Mouse (Mus musculus) embryonic facial prominence, embryonic 11.5 days (tissue): ENCODE results near the gene Slc38a10. TPM values are rescaled to one million over a fixed set of nuclear protein-coding genes. Genes with fewer than 3 reads are reported as not detected.

ENCODE experiments used
- ATAC-seq: fragments of 200-750 bp; cut with Nextera tagmentation; replicated peaks from 2 replicates; pipeline ENCODE4 v1.8.0; 2017; ENCODE audit warnings: low read depth; ENCODE audit not compliant: insufficient number of reproducible peaks, low FRiP score, low TSS enrichment
- DNase-seq: peaks from one replicate; pipeline ENCODE4 v3.0.0-alpha.2; 2015; ENCODE audit warnings: low spot score
- H3K27ac ChIP-seq: fragments of 300-500 bp; sonication (generic); replicated peaks from 2 replicates; pipeline ENCODE4 v1.5.1; 2014; ENCODE audit warnings: mild to moderate bottlenecking, low read depth, low read length, control low read depth
- H3K27me3 ChIP-seq: fragments of 300-500 bp; sonication (generic); 2 replicates; pipeline ENCODE4 v1.6.1; 2014; ENCODE audit warnings: mild to moderate bottlenecking, low read length, moderate library complexity, mixed read lengths; ENCODE audit not compliant: control insufficient read depth, insufficient read depth
- H3K36me3 ChIP-seq: fragments of 300-500 bp; sonication (generic); replicated peaks from 2 replicates; pipeline ENCODE4 v1.6.1; 2014; ENCODE audit warnings: low read depth, mild to moderate bottlenecking, low read length, moderate library complexity, mixed read lengths; ENCODE audit not compliant: control insufficient read depth, insufficient read depth
- H3K4me1 ChIP-seq: fragments of 300-500 bp; sonication (generic); 2 replicates; pipeline ENCODE4 v1.6.1; 2014; ENCODE audit warnings: low read length, mixed read lengths; ENCODE audit not compliant: control insufficient read depth, insufficient read depth
- H3K4me2 ChIP-seq: fragments of 300-500 bp; sonication (generic); 2 replicates; pipeline ENCODE4 v1.6.1; 2014; ENCODE audit warnings: low read depth, mild to moderate bottlenecking, control low read depth, low read length, moderate library complexity
- H3K4me3 ChIP-seq: fragments of 300-500 bp; sonication (generic); 2 replicates; pipeline ENCODE4 v1.5.1; 2014; ENCODE audit warnings: low read depth, low read length, control low read depth
- H3K9ac ChIP-seq: fragments of 300-500 bp; sonication (generic); replicated peaks from 2 replicates; pipeline ENCODE4 v1.6.1; 2014; ENCODE audit warnings: mild to moderate bottlenecking, control low read depth, low read length
- H3K9me3 ChIP-seq: fragments of 300-500 bp; sonication (generic); replicated peaks from 2 replicates; pipeline ENCODE4 v1.6.1; 2016; ENCODE audit warnings: mild to moderate bottlenecking, low read length, inconsistent platforms, mixed read lengths; ENCODE audit not compliant: control insufficient read depth
- WGBS: fragments of 180-500 bp; shearing (Covaris S2); extraction: QIAGEN DNeasy Blood & Tissue Kit; methylation state at CpG from one replicate; pipeline ENCODE4 v1.1.7; 2014; 5-methylcytosine and 5-hydroxymethylcytosine counted together
- polyA plus RNA-seq: library from polyadenylated mRNA; unstranded; fragments of >200 nt; fragmentation: Nextera tagmentation; extraction: Ambion mirVana; gene quantifications from 2 replicates; pipeline ENCODE4 v1.2.1, GENCODE M21; 2014

The Slc38a10 gene
- polyA plus RNA-seq, 1 experiment from 2014 or later = 50.0 TPM

DNA sequence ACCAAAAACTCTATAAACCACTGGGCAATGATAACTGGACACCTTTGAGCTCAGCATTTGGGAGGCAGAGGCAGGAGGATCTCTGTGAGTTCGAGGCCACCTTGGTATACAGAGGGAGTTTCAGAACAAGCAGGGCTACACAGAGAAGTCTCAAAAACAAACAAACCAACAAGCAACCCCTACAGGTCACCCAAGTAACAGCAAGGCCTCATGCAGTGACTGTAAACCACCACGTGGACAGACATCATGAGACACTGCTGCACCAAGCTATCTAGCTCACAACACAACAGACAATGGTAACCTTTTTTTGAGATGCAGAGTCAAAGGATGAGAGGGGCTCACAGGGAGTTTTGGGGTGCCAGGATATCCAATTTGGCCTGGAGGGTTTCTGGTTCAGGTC, 24.3 kb downstream of the Slc38a10 start:
- no peak overlapping the region for H3K9ac ChIP-seq
- 81% methylated on average over 2 of the region's 2 CpGs for WGBS
- H3K36me3 ChIP-seq = no peaks in the 10 kb centered on the region; the same call in 1 of the 2 replicates
- DNase-seq (no peak), ATAC-seq (no peak)
- no peaks in the 10 kb centered on the region for H3K27me3 ChIP-seq
- H3K27ac ChIP-seq = no peak overlapping the region
- H3K4me1 ChIP-seq = no peaks in the 10 kb centered on the region
- H3K4me2 ChIP-seq = no peak overlapping the region
- no peaks in the 10 kb centered on the region for H3K9me3 ChIP-seq
- no peak overlapping the region for H3K4me3 ChIP-seq

DNA sequence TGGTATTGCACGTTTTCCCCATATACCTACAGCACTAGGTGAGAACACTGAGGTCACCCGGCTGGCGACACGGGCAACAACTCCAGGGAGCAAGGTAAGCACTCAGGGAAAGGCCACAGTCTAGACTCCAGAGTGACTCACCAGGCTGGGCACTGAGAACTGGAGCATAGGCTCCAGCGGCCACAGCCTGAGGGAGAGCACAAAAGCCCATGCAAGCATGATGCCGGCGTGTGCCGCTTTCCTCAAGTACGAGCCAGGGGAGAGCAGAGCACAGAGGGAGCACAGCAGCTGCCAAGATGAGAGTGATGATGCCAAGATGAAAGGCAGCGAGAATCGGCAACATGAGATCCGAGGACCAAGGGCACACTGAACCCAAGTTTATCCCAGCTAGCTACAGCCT, 29.0 kb downstream of the Slc38a10 start:
- no peaks in the 10 kb centered on the region for H3K4me1 ChIP-seq
- H3K4me2 ChIP-seq = no peak overlapping the region
- H3K27ac ChIP-seq = no peak overlapping the region
- no peaks in the 10 kb centered on the region for H3K9me3 ChIP-seq
- 82% methylated on average over 12 of the region's 12 CpGs for whole genome bisulfite sequencing
- ATAC-seq (no peak), DNase-seq (no peak)
- H3K9ac ChIP-seq = no peak overlapping the region
- H3K27me3 ChIP-seq = no peaks in the 10 kb centered on the region
- no peak overlapping the region for H3K4me3 ChIP-seq
- H3K36me3 ChIP-seq = no peaks in the 10 kb centered on the region; the same call in 1 of the 2 replicates

DNA sequence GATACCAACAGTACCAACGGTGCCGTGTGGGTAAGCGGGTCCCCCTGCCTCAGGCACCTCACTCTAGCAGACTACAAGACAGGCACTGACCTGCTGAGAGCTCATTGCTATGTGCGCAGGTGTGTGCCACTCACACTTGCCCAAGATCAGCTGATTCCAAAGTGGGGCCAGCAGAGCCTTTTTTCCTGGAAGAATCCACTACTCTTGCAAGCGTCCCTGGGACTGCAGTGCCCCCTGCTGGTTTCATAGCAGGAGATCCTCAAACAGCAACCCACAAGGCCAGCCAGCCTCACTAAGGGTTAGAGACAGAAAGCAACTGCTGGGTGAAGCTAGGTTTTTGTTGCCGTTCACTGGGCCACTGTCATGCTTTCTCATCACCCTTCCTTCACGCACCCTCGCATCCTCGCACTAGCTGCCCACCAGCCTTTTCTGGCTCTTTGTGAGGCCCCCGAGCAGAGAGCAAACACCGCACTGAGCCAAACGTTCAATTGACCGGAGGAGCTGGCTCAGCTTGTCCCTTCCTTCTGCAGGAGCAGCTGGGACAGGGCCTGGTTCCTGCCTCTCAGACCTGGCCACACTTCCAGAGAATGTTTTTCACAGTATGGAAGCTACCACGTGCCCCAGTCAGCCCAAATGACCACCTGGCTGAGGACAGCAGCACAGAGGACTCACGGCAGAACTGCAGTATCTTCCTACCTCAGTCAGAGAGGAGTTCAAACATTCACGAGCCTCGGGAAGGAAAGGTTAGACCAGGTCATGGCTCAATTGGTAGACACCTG, 30.3 kb downstream of the Slc38a10 start:
- H3K36me3 ChIP-seq = no peaks in the 10 kb centered on the region; the same call in 1 of the 2 replicates
- no peak overlapping the region for H3K4me2 ChIP-seq
- WGBS = 80% methylated on average over 17 of the region's 17 CpGs
- no peak overlapping the region for H3K27ac ChIP-seq
- H3K4me1 ChIP-seq = no peaks in the 10 kb centered on the region
- no peaks in the 10 kb centered on the region for H3K9me3 ChIP-seq
- no peak overlapping the region; the same call in 1 of the 2 replicates for H3K9ac ChIP-seq
- H3K4me3 ChIP-seq = no peak overlapping the region
- DNase-seq (peak; percentile 77), ATAC-seq (no peak)
- H3K27me3 ChIP-seq = no peaks in the 10 kb centered on the region

DNA sequence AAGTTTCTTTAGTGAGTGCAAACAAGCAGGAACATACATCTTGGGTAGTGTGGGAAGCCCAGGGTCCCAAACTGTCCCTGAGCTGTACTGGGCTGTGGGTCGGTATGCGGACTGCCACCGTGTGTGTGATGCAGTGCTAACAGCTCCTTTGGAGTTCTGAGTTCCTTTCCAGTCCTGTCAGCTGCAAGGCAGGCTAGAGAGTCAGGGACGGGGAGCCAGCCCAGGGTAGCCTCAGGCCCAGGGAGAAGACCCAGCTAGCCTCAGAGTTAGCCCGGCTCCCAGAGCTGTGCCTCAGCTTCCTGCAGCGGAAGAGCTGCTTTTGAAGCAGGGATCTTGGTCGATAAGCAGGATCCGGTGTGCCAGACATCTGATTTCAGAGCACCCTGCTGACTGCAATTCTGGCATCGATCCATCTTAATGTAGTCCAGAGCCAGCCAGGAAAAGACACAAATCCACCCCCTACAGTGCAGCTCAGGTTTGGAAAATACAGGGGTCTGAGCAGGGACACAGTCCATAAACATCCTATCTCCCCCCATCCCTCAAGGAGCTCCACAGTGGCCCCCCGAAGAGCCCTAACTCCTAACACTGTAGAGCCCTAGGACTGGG, 31.1 kb downstream of the Slc38a10 start:
- H3K4me3 ChIP-seq = no peak overlapping the region
- ATAC-seq (no peak), DNase-seq (no peak)
- H3K4me2 ChIP-seq = no peak overlapping the region
- H3K9me3 ChIP-seq = no peaks in the 10 kb centered on the region
- no peaks in the 10 kb centered on the region; the same call in 1 of the 2 replicates for H3K36me3 ChIP-seq
- H3K4me1 ChIP-seq = 0 out of 2 replicates have a peak, but pooled peaks cover 2% of the 10 kb centered on the region
- no peaks in the 10 kb centered on the region for H3K27me3 ChIP-seq
- no peak overlapping the region for H3K9ac ChIP-seq
- no peak overlapping the region for H3K27ac ChIP-seq
- 88% methylated on average over 10 of the region's 10 CpGs for WGBS

DNA sequence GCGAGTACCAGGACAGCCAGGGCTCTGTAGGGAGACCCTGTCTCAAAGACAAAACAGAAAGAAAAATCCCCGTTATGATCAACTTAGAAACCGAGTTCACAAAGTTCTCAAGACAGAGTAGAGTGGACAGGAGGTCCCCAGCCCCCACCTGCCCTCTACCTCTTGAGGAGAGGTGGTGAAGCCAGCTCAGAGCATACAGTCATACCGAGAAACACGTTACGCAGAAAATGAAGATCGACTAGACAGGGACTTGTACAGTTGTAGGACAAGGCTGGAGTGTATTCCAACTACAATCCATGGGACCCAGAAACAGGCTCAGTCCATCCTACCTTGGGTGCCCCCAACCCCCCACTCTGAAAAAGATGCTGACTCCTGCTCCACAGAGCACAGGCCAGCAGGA, 32.0 kb downstream of the Slc38a10 start:
- ATAC-seq = no peak
- H3K4me1 ChIP-seq = 0 out of 2 replicates have a peak, but pooled peaks cover 2% of the 10 kb centered on the region
- WGBS = 92% methylated on average over 7 of the region's 7 CpGs
- no peak overlapping the region for H3K4me3 ChIP-seq
- H3K27ac ChIP-seq = no peak overlapping the region
- H3K4me2 ChIP-seq = no peak overlapping the region
- no peak overlapping the region for H3K9ac ChIP-seq
- no peaks in the 10 kb centered on the region; the same call in 1 of the 2 replicates for H3K36me3 ChIP-seq
- no peak for DNase-seq
- H3K27me3 ChIP-seq = no peaks in the 10 kb centered on the region
- H3K9me3 ChIP-seq = no peaks in the 10 kb centered on the region

DNA sequence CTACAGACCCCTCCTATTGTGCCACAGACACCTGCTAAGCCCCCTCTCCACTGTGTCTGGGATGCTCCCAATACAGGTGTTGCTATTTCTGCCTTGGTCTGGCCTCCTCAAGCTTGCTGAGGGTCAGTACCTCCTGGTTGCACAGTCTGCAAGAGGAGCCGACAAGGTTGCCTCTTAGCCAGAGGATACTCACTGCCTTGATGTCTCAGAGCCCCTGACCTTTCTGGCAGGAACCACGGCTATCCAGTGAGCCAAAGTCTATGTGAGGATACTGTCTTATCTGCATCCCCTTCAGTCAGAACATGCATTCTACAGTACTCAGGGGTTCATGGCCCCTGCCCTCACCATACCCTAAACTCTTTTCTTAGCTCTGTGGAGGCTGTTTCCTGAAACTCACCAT, 33.5 kb downstream of the Slc38a10 start:
- H3K36me3 ChIP-seq = no peaks in the 10 kb centered on the region; the same call in 1 of the 2 replicates
- no peak overlapping the region for H3K4me3 ChIP-seq
- no peaks in the 10 kb centered on the region for H3K27me3 ChIP-seq
- no peak overlapping the region for H3K4me2 ChIP-seq
- no peak overlapping the region for H3K9ac ChIP-seq
- no peaks in the 10 kb centered on the region for H3K9me3 ChIP-seq
- ATAC-seq = no peak
- no peak overlapping the region for H3K27ac ChIP-seq
- 92% methylated on average over 2 of the region's 2 CpGs for WGBS
- 0 out of 2 replicates have a peak, but pooled peaks cover 2% of the 10 kb centered on the region for H3K4me1 ChIP-seq
- no peak for DNase-seq

DNA sequence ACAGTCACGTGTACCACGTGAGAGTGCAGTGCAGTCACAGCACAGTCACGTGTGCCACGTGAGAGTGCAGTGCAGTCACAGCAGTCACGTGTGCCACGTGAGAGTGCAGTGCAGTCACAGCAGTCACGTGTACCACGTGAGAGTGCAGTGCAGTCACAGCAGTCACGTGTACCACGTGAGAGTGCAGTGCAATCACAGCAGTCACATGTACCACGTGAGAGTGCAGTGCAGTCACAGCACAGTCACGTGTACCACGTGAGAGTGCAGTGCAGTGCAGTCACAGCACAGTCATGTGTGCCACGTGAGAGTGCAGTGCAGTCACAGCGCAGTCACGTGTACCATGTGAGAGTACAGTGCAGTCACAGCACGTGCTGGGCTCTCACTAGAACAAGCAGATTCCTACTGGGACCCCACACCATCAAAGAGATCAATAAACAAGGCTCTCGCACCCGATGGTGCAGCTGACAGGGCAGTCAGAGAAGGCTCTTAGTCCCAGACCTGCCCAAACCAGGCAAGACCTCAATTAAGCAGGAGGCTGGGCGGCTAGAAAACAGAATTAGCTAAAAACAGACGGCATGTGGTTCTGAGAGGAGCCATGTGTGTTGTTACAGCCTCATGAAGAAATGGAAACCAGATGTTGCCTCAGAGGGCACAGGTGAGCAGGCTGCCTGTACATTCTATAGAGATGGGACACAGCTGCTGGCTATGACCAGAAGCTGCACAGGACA, 36.5 kb downstream of the Slc38a10 start:
- 71% methylated on average over 21 of the region's 21 CpGs for WGBS
- 0 out of 2 replicates have a peak, but pooled peaks cover 2% of the 10 kb centered on the region for H3K4me1 ChIP-seq
- H3K27me3 ChIP-seq = no peaks in the 10 kb centered on the region
- H3K36me3 ChIP-seq = no peaks in the 10 kb centered on the region; the same call in 1 of the 2 replicates
- H3K9ac ChIP-seq = no peak overlapping the region
- ATAC-seq (peak; percentile 52; the same call in 1 of the 2 replicates), DNase-seq (peak; percentile 89)
- no peak overlapping the region for H3K4me3 ChIP-seq
- H3K4me2 ChIP-seq = no peak overlapping the region
- no peaks in the 10 kb centered on the region for H3K9me3 ChIP-seq
- H3K27ac ChIP-seq = no peak overlapping the region
